Mouse (Mus musculus): Measurements from ENCODE around the gene Arpp19. TPM values are rescaled to one million over a fixed set of nuclear protein-coding genes. Genes with fewer than 3 reads are reported as not detected.

Gene Arpp19
- total RNA-seq, 2 experiments from 2014 or later, result 180 to 203 TPM

- no peak for DNase-seq
These were observed 62.9 kb downstream of the Arpp19 start for GRCm38 (mm10) chr9:75100157-75100781.

DNA sequence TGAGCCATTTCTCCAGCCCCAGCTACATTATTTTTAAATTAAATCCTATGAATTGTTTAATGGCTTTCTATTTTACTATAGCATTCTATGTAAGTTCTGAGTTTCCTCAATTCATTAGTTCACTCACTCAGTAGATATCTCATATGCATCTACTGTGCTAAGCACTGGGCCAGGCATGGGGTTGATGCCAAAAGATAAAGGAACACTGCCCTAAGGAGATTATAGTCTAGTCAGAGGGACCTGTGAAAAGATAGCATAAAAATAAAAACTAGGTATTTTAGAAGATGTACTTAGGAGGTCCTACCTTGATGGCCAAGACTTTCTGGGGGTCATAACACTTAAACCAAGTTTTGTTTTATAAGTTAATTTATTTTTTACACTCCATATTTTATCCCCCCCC is 64.7 kb downstream of the Arpp19 start:
- DNase-seq, result no peak

Other genes with a start within 250 kb of the Arpp19 start
- not detected for gene Onecut1, start 175.7 kb upstream of the Arpp19 start, total RNA-seq (2021)
- gene Fam214a, start 84.7 kb upstream of the Arpp19 start, total RNA-seq (2021), result 10 to 100 TPM; 17.8 to 34.7 TPM
- 10 to 100 TPM in 1 of 2 experiments, 1 to 10 TPM in 1; 8.7 to 12.2 TPM for gene Myo5a, start 33.4 kb downstream of the Arpp19 start, total RNA-seq (2021)
- 1 to 10 TPM; 3.3 to 4.1 TPM for gene Myo5c, start 194.4 kb downstream of the Arpp19 start, total RNA-seq (2021)

Measured in heart, adult 18-20 months (tissue).